Mouse (Mus musculus): ENCODE measurements around the gene Cldn3. TPM values are rescaled to one million over a fixed set of nuclear protein-coding genes. Genes with fewer than 3 reads are reported as not detected.
"Not testable (repeated sequence)": the region's sequence is repeated elsewhere in the genome, so short reads cannot be mapped to it uniquely, and the experiment has no call there.

The Cldn3 gene
- total RNA-seq (2021), result 1 to 10 TPM in 1 of 2 experiments, under 1 TPM in 1; 0.59 to 1.2 TPM

GRCm38 (mm10) chr5:134985633-134986297, at the start of gene Cldn3:
Cldn3 (plus strand) TSS chr5:134986214.
- DNase-seq (ENCODE audit: extremely low spot score in 1 of 2, low spot score in 1 of 2), result no peak

- DNase-seq (ENCODE audit: extremely low spot score in 1 of 2, low spot score in 1 of 2), result no peak
Observed at GRCm38 (mm10) chr5:134936626-134937185, 49.3 kb upstream of the Cldn3 start.

- DNase-seq (ENCODE audit: extremely low spot score in 1 of 2, low spot score in 1 of 2), result no peak
Observed at GRCm38 (mm10) chr5:134939069-134939468, 46.9 kb upstream of the Cldn3 start.

- not testable (repeated sequence) for DNase-seq (ENCODE audit: extremely low spot score in 1 of 2, low spot score in 1 of 2)
Observed at GRCm38 (mm10) chr5:134939554-134939953, 46.5 kb upstream of the Cldn3 start.

- no peak for DNase-seq (ENCODE audit: extremely low spot score in 1 of 2, low spot score in 1 of 2)
Observed at GRCm38 (mm10) chr5:134941472-134942209, 44.4 kb upstream of the Cldn3 start.

GRCm38 (mm10) chr5:134942740-134943139, 43.3 kb upstream of the Cldn3 start:
- DNase-seq (ENCODE audit: extremely low spot score in 1 of 2, low spot score in 1 of 2), result no peak

- no peak for DNase-seq (ENCODE audit: extremely low spot score in 1 of 2, low spot score in 1 of 2)
Observed at GRCm38 (mm10) chr5:134944179-134944578, 41.8 kb upstream of the Cldn3 start.

GRCm38 (mm10) chr5:134945266-134945959, 40.6 kb upstream of the Cldn3 start:
- no peak for DNase-seq (ENCODE audit: extremely low spot score in 1 of 2, low spot score in 1 of 2)

- no peak for DNase-seq (ENCODE audit: extremely low spot score in 1 of 2, low spot score in 1 of 2)
Observed at GRCm38 (mm10) chr5:134946063-134946856, 39.8 kb upstream of the Cldn3 start.

- DNase-seq (ENCODE audit: extremely low spot score in 1 of 2, low spot score in 1 of 2), result no peak
Observed at GRCm38 (mm10) chr5:134946857-134947255, 39.2 kb upstream of the Cldn3 start, which contains the start of gene Cldn4. Cldn4 (minus strand) TSS chr5:134946934.

- DNase-seq (ENCODE audit: extremely low spot score in 1 of 2, low spot score in 1 of 2), result no peak
Observed at GRCm38 (mm10) chr5:134947420-134948084, 38.5 kb upstream of the Cldn3 start.

- no peak for DNase-seq (ENCODE audit: extremely low spot score in 1 of 2, low spot score in 1 of 2)
Observed at GRCm38 (mm10) chr5:134948085-134948439, 38.0 kb upstream of the Cldn3 start.

GRCm38 (mm10) chr5:134951053-134951884, 34.7 kb upstream of the Cldn3 start:
- no peak for DNase-seq (ENCODE audit: extremely low spot score in 1 of 2, low spot score in 1 of 2)

GRCm38 (mm10) chr5:134955491-134955890, 30.5 kb upstream of the Cldn3 start:
- DNase-seq (ENCODE audit: extremely low spot score in 1 of 2, low spot score in 1 of 2), result no peak

- DNase-seq (ENCODE audit: extremely low spot score in 1 of 2, low spot score in 1 of 2), result no peak
Observed at GRCm38 (mm10) chr5:134959114-134959513, 26.9 kb upstream of the Cldn3 start.

- no peak for DNase-seq (ENCODE audit: extremely low spot score in 1 of 2, low spot score in 1 of 2)
Observed at GRCm38 (mm10) chr5:134960430-134960829, 25.6 kb upstream of the Cldn3 start.

GRCm38 (mm10) chr5:134961519-134961918, 24.5 kb upstream of the Cldn3 start:
- no peak for DNase-seq (ENCODE audit: extremely low spot score in 1 of 2, low spot score in 1 of 2)

- no peak for DNase-seq (ENCODE audit: extremely low spot score in 1 of 2, low spot score in 1 of 2)
Observed at GRCm38 (mm10) chr5:134963546-134963945, 22.5 kb upstream of the Cldn3 start.

GRCm38 (mm10) chr5:134964655-134965054, 21.4 kb upstream of the Cldn3 start:
- DNase-seq (ENCODE audit: extremely low spot score in 1 of 2, low spot score in 1 of 2), result not testable (repeated sequence)

All from layer of hippocampus, postnatal 25 days (tissue).